Mouse (Mus musculus): ENCODE results near the gene Gna12. TPM values are rescaled to one million over a fixed set of nuclear protein-coding genes. Genes with fewer than 3 reads are reported as not detected.

The Gna12 gene
- polyA plus RNA-seq, 1 experiment from 2014 or later: 7.1 TPM

DNA sequence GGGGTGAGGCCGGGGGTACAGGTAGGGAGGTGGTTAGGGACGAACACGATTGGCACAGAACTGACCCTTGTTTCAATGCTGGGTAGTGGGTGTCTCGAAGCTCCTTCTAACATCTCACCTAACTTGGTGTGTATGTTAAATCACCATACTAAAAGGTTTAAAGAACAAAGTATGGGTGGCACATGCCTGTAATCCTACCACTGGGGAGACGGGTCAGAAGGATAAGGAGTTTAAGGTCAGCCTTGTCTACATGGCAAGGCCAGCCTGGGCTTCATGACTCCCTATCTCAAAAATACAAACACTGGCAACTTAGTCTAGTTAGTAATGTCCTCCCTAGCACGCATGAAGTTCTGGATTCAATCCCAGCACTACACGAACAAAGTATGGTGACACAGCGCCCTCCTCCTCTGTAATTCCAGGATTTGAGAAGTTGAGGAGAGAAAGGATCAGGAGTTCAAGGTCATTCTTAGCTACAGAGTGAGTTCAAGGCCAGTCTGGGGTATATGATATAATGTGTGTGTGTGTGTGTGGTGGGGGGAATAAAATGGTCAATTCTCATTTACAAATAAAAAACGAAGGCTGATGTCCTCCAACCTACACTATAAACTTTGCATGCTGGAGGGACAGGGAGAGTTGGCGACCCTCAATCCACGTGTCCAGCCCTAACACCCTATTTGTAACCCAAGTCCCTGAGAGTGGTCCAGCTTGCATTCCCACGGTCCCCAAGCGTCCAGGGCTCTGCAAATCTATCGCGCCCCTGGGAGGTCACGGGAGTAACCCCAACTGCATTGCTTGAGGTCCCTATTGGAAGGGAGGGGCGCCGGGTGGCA lies 935 bp downstream of the Gna12 start:
- no peak for ATAC-seq (replicated peaks; ENCODE audit: extremely low read depth, insufficient read depth, low FRiP score)
- H3K9me3 ChIP-seq (replicated peaks; ENCODE audit: control insufficient read depth, low read length): no peaks in the 10 kb centered on the region
- peak overlapping the region; percentile 90 for H3K9ac ChIP-seq (ENCODE audit: low read length)
- H3K4me3 ChIP-seq (ENCODE audit: low read length): peak overlapping the region; percentile 89
- WGBS: 31% methylated on average over 18 of the region's 18 CpGs
- H3K4me1 ChIP-seq (ENCODE audit: control insufficient read depth, insufficient read depth, low read length): peaks cover 43% of the 10 kb centered on the region
- peak overlapping the region; percentile 70 for H3K4me2 ChIP-seq (ENCODE audit: low read depth, low read length)
- peaks cover 4% of the 10 kb centered on the region; the same call in 1 of the 2 replicates for H3K36me3 ChIP-seq (ENCODE audit: control insufficient read depth, insufficient read depth)
- peak overlapping the region; percentile 79 for H3K27ac ChIP-seq (ENCODE audit: low read length)
- no peaks in the 10 kb centered on the region for H3K27me3 ChIP-seq (ENCODE audit: control insufficient read depth, insufficient read depth, low read length)

DNA sequence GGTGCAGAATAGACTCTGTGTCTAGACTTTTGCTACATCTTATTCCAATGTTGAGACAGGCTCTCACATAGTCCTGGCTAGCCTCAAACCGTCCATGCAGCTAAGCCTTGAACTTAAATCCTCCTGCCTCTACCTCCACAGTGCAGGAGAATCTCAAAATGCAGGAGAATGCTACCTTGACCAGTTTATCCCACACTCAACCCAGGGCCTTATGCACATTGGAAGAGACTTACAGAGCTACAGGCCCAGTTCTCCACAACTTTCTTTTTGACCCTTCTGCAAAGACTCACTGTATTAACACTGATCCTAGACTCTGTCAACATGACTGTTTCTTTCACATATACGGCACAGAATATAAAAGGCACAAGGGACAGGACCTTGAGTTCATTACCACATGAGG lies 1.9 kb downstream of the Gna12 start:
- 45% methylated on average over 2 of the region's 2 CpGs for WGBS

DNA sequence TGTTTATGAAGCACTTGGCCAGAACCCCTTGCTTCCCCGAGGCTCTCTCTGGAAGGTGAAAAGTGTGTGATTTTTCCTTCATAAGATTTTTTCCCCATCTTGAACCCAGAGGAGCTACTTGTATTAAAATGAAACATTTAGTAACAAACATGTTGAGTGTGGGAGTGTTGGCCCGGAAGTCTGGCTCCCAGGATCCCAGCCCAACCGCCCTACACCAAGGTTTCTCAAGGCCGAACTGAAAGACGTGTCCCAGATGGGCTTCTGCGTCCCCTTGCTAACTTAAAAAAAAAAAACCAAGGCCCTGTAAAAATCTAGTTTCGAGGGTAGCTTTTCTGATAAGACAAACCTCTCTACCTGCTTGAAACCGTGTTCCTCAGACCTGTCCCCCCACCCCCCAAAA lies 2.3 kb downstream of the Gna12 start:
- ATAC-seq (replicated peaks; ENCODE audit: extremely low read depth, insufficient read depth, low FRiP score): no peak
- no peaks in the 10 kb centered on the region for H3K9me3 ChIP-seq (replicated peaks; ENCODE audit: control insufficient read depth, low read length)
- H3K27ac ChIP-seq (ENCODE audit: low read length): peak overlapping the region; percentile 79
- H3K4me3 ChIP-seq (ENCODE audit: low read length): peak overlapping the region; percentile 89
- WGBS: 30% methylated on average over 8 of the region's 8 CpGs
- peaks cover 50% of the 10 kb centered on the region for H3K4me1 ChIP-seq (ENCODE audit: control insufficient read depth, insufficient read depth, low read length)
- H3K36me3 ChIP-seq (ENCODE audit: control insufficient read depth, insufficient read depth): peaks cover 4% of the 10 kb centered on the region; the same call in 1 of the 2 replicates
- no peaks in the 10 kb centered on the region for H3K27me3 ChIP-seq (ENCODE audit: control insufficient read depth, insufficient read depth, low read length)
- H3K9ac ChIP-seq (ENCODE audit: low read length): peak overlapping the region; percentile 58
- peak overlapping the region; percentile 70 for H3K4me2 ChIP-seq (ENCODE audit: low read depth, low read length)

More for the DNA sequence above, 1.9 kb downstream of the Gna12 start:
- H3K4me3 ChIP-seq (ENCODE audit: low read length): peak overlapping the region; percentile 89
- peak overlapping the region; percentile 58 for H3K9ac ChIP-seq (ENCODE audit: low read length)
- peaks cover 49% of the 10 kb centered on the region for H3K4me1 ChIP-seq (ENCODE audit: control insufficient read depth, insufficient read depth, low read length)
- H3K27me3 ChIP-seq (ENCODE audit: control insufficient read depth, insufficient read depth, low read length): no peaks in the 10 kb centered on the region
- no peak for ATAC-seq (replicated peaks; ENCODE audit: extremely low read depth, insufficient read depth, low FRiP score)
- peak overlapping the region; percentile 79 for H3K27ac ChIP-seq (ENCODE audit: low read length)
- peaks cover 4% of the 10 kb centered on the region; the same call in 1 of the 2 replicates for H3K36me3 ChIP-seq (ENCODE audit: control insufficient read depth, insufficient read depth)
- H3K4me2 ChIP-seq (ENCODE audit: low read depth, low read length): peak overlapping the region; percentile 70
- H3K9me3 ChIP-seq (replicated peaks; ENCODE audit: control insufficient read depth, low read length): no peaks in the 10 kb centered on the region

DNA sequence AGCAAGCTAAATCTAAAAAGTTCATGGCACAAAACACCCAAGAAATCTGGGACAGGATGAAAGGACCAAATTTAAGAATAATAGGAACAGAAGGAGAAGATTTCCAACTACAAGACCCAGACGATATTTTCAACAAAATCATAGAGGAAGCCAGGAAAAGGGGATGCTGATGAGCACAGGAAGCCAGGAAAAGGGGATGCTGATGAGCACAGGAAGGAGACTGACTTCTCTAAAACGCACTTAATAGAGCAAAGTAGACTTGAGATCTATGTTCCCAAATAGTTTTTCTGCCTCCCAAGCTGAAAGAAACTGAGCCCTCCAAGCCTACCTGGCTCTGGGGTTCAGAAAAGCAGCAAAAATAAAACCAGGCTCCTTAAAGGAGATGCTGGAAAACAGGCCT lies 2.8 kb downstream of the Gna12 start:
- no peak overlapping the region; the same call in 1 of the 2 replicates for H3K9ac ChIP-seq (ENCODE audit: low read length)
- peaks cover 4% of the 10 kb centered on the region; the same call in 1 of the 2 replicates for H3K36me3 ChIP-seq (ENCODE audit: control insufficient read depth, insufficient read depth)
- H3K4me2 ChIP-seq (ENCODE audit: low read depth, low read length): peak overlapping the region; percentile 70
- H3K27ac ChIP-seq (ENCODE audit: low read length): peak overlapping the region; percentile 79; the same call in 1 of the 2 replicates
- peak overlapping the region; percentile 89; the same call in 1 of the 2 replicates for H3K4me3 ChIP-seq (ENCODE audit: low read length)
- WGBS: 45% methylated on average over 2 of the region's 2 CpGs
- no peaks in the 10 kb centered on the region for H3K27me3 ChIP-seq (ENCODE audit: control insufficient read depth, insufficient read depth, low read length)
- no peak for ATAC-seq (replicated peaks; ENCODE audit: extremely low read depth, insufficient read depth, low FRiP score)
- peaks cover 55% of the 10 kb centered on the region for H3K4me1 ChIP-seq (ENCODE audit: control insufficient read depth, insufficient read depth, low read length)
- no peaks in the 10 kb centered on the region for H3K9me3 ChIP-seq (replicated peaks; ENCODE audit: control insufficient read depth, low read length)

DNA sequence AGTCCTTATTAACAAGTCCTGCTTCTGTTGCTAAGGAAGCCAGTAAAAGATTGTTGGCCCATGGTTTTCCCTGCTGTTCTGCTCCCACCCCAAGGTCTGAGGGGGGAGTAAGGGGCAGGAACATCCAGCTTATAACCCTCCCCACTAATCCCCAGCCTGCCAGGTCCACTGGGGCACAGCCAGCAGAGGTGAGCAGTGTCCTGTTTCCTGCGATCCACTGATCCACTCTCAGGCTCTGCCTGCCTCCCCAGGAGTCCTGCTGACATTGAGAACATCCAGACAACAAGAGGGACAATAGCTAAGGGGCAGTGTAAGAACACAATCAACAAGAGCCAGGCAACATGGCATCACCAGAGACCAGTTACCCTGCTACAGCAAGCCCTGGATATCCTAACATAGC lies 3.4 kb downstream of the Gna12 start:
- Histone ChIP-seq H3K27ac (ENCODE audit: low read length) (peak overlapping the region; percentile 30; the same call in 1 of the 2 replicates), H3K9me3 (replicated peaks; ENCODE audit: control insufficient read depth, low read length) (no peaks in the 10 kb centered on the region), H3K4me3 (ENCODE audit: low read length) (no peak overlapping the region), H3K4me2 (ENCODE audit: low read depth, low read length) (peak overlapping the region; percentile 27; the same call in 1 of the 2 replicates), H3K4me1 (ENCODE audit: control insufficient read depth, insufficient read depth, low read length) (peaks cover 61% of the 10 kb centered on the region), H3K9ac (ENCODE audit: low read length) (0 out of 2 replicates have a peak overlapping the region, but pooled peaks have one; percentile 33), H3K36me3 (ENCODE audit: control insufficient read depth, insufficient read depth) (peaks cover 4% of the 10 kb centered on the region; the same call in 1 of the 2 replicates), H3K27me3 (ENCODE audit: control insufficient read depth, insufficient read depth, low read length) (no peaks in the 10 kb centered on the region)
- 13% methylated on average over 1 of the region's 1 CpGs for WGBS
- ATAC-seq (replicated peaks; ENCODE audit: extremely low read depth, insufficient read depth, low FRiP score): no peak

DNA sequence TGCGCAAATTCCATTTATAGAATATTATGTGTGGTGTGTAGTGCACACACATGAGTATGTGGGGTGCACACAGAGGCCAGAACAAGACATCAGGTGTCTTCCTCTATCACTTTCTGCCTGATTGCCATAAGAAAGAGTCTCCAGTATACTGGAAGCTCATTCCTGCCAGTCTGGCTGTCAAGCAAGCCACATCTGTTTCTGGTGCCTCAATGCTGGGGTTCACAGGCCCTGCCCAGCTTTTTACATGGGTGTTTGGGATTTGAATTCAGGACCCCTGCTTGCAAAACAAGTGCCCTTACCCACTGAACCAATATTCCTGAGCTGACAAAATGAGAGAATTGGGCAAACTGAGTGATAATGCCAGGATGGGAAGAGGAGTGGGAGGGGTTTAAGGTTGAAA lies 4.1 kb downstream of the Gna12 start:
- Histone ChIP-seq H3K9me3 (replicated peaks; ENCODE audit: control insufficient read depth, low read length) (no peaks in the 10 kb centered on the region), H3K27ac (ENCODE audit: low read length) (no peak overlapping the region), H3K36me3 (ENCODE audit: control insufficient read depth, insufficient read depth) (peaks cover 4% of the 10 kb centered on the region; the same call in 1 of the 2 replicates), H3K4me3 (ENCODE audit: low read length) (no peak overlapping the region), H3K4me2 (ENCODE audit: low read depth, low read length) (no peak overlapping the region), H3K4me1 (ENCODE audit: control insufficient read depth, insufficient read depth, low read length) (peaks cover 68% of the 10 kb centered on the region), H3K9ac (ENCODE audit: low read length) (no peak overlapping the region), H3K27me3 (ENCODE audit: control insufficient read depth, insufficient read depth, low read length) (no peaks in the 10 kb centered on the region)
- ATAC-seq (replicated peaks; ENCODE audit: extremely low read depth, insufficient read depth, low FRiP score): no peak
- 86% methylated on average over 1 of the region's 1 CpGs for WGBS

DNA sequence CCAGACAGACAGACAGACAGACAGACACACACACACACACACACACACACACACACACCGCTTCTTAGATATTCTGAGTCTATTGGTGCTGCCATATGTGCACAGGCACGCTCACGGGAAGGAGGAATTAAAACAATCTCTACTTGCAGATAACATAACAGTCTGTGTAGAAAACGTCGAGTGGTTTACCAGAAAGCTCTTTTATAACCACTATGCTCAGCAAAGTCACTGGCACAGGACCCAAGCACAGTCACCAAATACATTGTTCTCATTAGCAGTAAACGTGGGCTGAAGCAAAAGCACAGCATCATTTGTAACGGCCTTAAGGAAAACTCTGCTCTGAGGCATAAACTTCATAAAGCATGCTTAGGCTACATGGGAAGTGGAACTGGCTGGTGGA lies 6.1 kb downstream of the Gna12 start:
- Histone ChIP-seq H3K4me1 (ENCODE audit: control insufficient read depth, insufficient read depth, low read length) (peaks cover 72% of the 10 kb centered on the region), H3K4me3 (ENCODE audit: low read length) (no peak overlapping the region), H3K36me3 (ENCODE audit: control insufficient read depth, insufficient read depth) (peaks cover 4% of the 10 kb centered on the region; the same call in 1 of the 2 replicates), H3K27me3 (ENCODE audit: control insufficient read depth, insufficient read depth, low read length) (no peaks in the 10 kb centered on the region), H3K4me2 (ENCODE audit: low read depth, low read length) (no peak overlapping the region), H3K9me3 (replicated peaks; ENCODE audit: control insufficient read depth, low read length) (no peaks in the 10 kb centered on the region), H3K9ac (ENCODE audit: low read length) (no peak overlapping the region), H3K27ac (ENCODE audit: low read length) (peak overlapping the region; percentile 15; the same call in 1 of the 2 replicates)
- 29% methylated on average over 7 of the region's 7 CpGs for WGBS
- no peak for ATAC-seq (replicated peaks; ENCODE audit: extremely low read depth, insufficient read depth, low FRiP score)

DNA sequence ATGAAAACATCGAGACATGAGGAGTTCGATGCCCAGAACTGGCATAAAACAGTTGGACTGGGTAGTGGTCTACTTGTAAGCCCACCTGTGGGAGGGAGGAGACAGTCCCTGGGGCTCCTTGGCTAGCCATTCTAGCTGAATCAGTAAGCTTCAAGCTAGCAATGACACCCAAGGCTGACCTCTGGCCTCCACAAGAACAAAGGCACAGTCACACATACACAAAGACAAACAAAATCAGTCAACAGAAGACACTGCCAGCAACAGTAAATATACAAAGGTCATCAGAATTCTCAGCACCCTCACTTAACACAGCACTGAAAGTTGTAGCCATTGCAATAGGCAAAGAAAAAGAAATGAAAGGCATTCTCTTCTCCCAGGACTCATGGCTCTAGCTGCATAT lies 6.8 kb downstream of the Gna12 start:
- no peaks in the 10 kb centered on the region for H3K27me3 ChIP-seq (ENCODE audit: control insufficient read depth, insufficient read depth, low read length)
- H3K9ac ChIP-seq (ENCODE audit: low read length): no peak overlapping the region
- peaks cover 4% of the 10 kb centered on the region; the same call in 1 of the 2 replicates for H3K36me3 ChIP-seq (ENCODE audit: control insufficient read depth, insufficient read depth)
- peaks cover 70% of the 10 kb centered on the region for H3K4me1 ChIP-seq (ENCODE audit: control insufficient read depth, insufficient read depth, low read length)
- no peak overlapping the region for H3K27ac ChIP-seq (ENCODE audit: low read length)
- WGBS: 88% methylated on average over 2 of the region's 2 CpGs
- H3K4me3 ChIP-seq (ENCODE audit: low read length): no peak overlapping the region
- H3K4me2 ChIP-seq (ENCODE audit: low read depth, low read length): no peak overlapping the region
- ATAC-seq (replicated peaks; ENCODE audit: extremely low read depth, insufficient read depth, low FRiP score): no peak
- H3K9me3 ChIP-seq (replicated peaks; ENCODE audit: control insufficient read depth, low read length): no peaks in the 10 kb centered on the region

DNA sequence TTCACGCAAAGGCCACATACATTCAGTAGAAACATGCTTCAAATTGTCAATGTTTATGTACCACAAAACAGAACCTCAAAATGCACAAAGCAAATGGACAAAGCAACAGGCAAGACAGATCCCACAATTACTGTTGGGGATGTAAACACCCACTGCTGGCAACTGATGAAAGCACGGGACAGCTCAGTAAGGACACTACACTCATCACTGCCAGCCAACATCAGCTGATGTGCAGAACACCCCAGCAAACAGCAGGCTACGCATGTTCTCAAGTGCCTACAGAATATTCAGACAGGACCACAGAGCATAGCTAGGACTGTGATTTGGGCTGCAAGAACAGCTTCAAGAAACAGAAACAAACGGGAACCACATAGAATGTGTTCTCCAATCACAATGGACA lies 8.3 kb downstream of the Gna12 start:
- ATAC-seq (replicated peaks; ENCODE audit: extremely low read depth, insufficient read depth, low FRiP score): no peak
- Histone ChIP-seq H3K9ac (ENCODE audit: low read length) (no peak overlapping the region), H3K4me1 (ENCODE audit: control insufficient read depth, insufficient read depth, low read length) (peaks cover 67% of the 10 kb centered on the region), H3K27ac (ENCODE audit: low read length) (no peak overlapping the region), H3K9me3 (replicated peaks; ENCODE audit: control insufficient read depth, low read length) (no peaks in the 10 kb centered on the region), H3K36me3 (ENCODE audit: control insufficient read depth, insufficient read depth) (peaks cover 4% of the 10 kb centered on the region; the same call in 1 of the 2 replicates), H3K27me3 (ENCODE audit: control insufficient read depth, insufficient read depth, low read length) (no peaks in the 10 kb centered on the region), H3K4me3 (ENCODE audit: low read length) (no peak overlapping the region), H3K4me2 (ENCODE audit: low read depth, low read length) (no peak overlapping the region)
- 75% methylated on average over 4 of the region's 4 CpGs for WGBS

Measured in heart, embryonic 16.5 days (tissue).